Mouse (Mus musculus) embryonic facial prominence, embryonic 13.5 days (tissue): ENCODE measurements at regions not wholly inside any gene's neighbourhood (a gene's known extent, or its start where the extent isn't known, plus 50 kb on each side); places are given as distances from the start of the nearest gene placed in this dataset.
A peak's percentile ranks its signal among the peaks of the same experiment; 100 is the strongest.

ENCODE experiments used
- ATAC-seq: fragments of 200-750 bp; cut with Nextera tagmentation; 2 replicates; pipeline ENCODE4 v1.8.0; 2017; ENCODE audit warnings: low read depth; ENCODE audit not compliant: insufficient number of reproducible peaks, insufficient read depth, low FRiP score, low TSS enrichment
- H3K27ac ChIP-seq: fragments of 300-500 bp; sonication (generic); 2 replicates; pipeline ENCODE4 v1.5.1; 2015; ENCODE audit warnings: moderate library complexity, mild to moderate bottlenecking, inconsistent platforms
- H3K27me3 ChIP-seq: fragments of 300-500 bp; sonication (generic); 2 replicates; pipeline ENCODE4 v1.6.1; 2015; ENCODE audit warnings: mild to moderate bottlenecking, inconsistent platforms
- H3K36me3 ChIP-seq: fragments of 300-500 bp; sonication (generic); 2 replicates; pipeline ENCODE4 v1.6.1; 2015; ENCODE audit warnings: mild to moderate bottlenecking, inconsistent platforms
- H3K4me1 ChIP-seq: fragments of 300-500 bp; sonication (generic); 2 replicates; pipeline ENCODE4 v1.6.1; 2015; ENCODE audit warnings: inconsistent platforms
- H3K4me2 ChIP-seq: fragments of 300-500 bp; sonication (generic); 2 replicates; pipeline ENCODE4 v1.6.1; 2015; ENCODE audit warnings: moderate library complexity, mild to moderate bottlenecking, inconsistent platforms
- H3K4me3 ChIP-seq: fragments of 300-500 bp; sonication (generic); 2 replicates; pipeline ENCODE4 v1.5.1; 2015; ENCODE audit warnings: mild to moderate bottlenecking, inconsistent platforms
- H3K9ac ChIP-seq: fragments of 300-500 bp; sonication (generic); 2 replicates; pipeline ENCODE4 v1.6.1; 2015; ENCODE audit warnings: mild to moderate bottlenecking, inconsistent platforms
- H3K9me3 ChIP-seq: fragments of 300-500 bp; sonication (generic); 2 replicates; pipeline ENCODE4 v1.6.1; 2016; ENCODE audit warnings: inconsistent platforms
- WGBS: fragments of 180-500 bp; shearing (Covaris S2); methylation state at CpG from one replicate; pipeline ENCODE4 v1.1.7; 2015; ENCODE audit warnings: mixed read lengths; 5-methylcytosine and 5-hydroxymethylcytosine counted together

DNA sequence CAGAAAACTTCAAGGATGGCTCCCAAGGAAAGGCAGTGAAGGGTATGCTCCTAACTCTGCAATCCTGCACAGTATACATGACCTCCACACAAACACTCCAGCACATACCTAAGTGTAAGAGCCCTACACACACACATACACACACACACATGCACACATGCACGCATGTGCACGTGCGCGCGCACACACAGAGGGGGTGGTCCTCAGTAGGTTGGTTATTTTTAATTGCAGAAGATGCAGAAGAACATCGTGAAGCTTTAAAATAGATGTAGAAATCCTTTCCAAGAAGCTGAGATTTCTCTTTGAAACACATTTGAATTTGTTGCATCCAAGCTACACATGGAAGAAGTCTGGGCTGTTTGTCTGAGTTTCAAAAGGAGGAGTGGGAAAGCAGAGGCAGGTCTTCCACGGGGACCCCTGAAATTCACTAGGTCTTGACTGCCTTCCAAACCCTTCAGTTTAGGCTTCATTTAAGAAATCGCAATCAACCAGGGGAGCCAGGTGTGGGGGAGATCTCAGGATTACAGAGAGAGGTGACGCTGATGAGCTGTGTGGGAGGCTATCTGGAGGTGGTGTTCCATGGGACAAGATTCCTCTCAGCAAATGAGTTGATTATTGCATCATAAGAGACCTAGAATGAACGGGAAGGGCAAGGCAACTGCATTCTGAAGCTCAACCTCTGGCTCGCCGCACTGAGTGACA lies 427.4 kb downstream of the Gm9195 start:
- H3K4me1 ChIP-seq, result no peaks in the 10 kb centered on the region
- 87% methylated on average over 12 of the region's 12 CpGs for whole genome bisulfite sequencing
- no peak for ATAC-seq
- H3K27ac ChIP-seq, result no peak overlapping the region
- no peak overlapping the region for H3K9ac ChIP-seq
- no peaks in the 10 kb centered on the region for H3K9me3 ChIP-seq
- no peak overlapping the region for H3K4me2 ChIP-seq
- H3K36me3 ChIP-seq, result no peaks in the 10 kb centered on the region
- no peaks in the 10 kb centered on the region for H3K27me3 ChIP-seq
- H3K4me3 ChIP-seq, result no peak overlapping the region

DNA sequence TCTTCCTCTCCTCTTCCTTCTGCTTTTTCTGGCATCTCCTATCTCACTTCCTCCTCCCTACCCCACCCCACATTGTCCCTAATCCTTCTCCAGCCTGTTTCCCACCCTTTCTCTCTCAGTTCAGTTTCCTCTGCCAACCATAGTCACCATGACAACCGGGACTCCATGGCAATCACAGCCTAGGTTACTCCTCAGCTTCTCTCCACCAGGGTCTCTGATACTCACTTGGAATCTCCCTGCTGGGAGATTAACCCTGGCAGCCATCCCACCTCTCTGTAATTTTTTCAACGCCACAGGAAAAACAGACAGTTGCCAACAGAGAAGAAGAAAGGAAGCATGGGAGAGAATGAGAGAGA lies 448.8 kb downstream of the Gm9195 start:
- no peak for ATAC-seq
- Histone ChIP-seq H3K9ac (no peak overlapping the region), H3K9me3 (no peaks in the 10 kb centered on the region), H3K27me3 (no peaks in the 10 kb centered on the region), H3K27ac (no peak overlapping the region), H3K36me3 (no peaks in the 10 kb centered on the region), H3K4me3 (no peak overlapping the region), H3K4me2 (no peak overlapping the region), H3K4me1 (peaks cover 12% of the 10 kb centered on the region)
- WGBS, result 40% methylated on average over 2 of the region's 2 CpGs

DNA sequence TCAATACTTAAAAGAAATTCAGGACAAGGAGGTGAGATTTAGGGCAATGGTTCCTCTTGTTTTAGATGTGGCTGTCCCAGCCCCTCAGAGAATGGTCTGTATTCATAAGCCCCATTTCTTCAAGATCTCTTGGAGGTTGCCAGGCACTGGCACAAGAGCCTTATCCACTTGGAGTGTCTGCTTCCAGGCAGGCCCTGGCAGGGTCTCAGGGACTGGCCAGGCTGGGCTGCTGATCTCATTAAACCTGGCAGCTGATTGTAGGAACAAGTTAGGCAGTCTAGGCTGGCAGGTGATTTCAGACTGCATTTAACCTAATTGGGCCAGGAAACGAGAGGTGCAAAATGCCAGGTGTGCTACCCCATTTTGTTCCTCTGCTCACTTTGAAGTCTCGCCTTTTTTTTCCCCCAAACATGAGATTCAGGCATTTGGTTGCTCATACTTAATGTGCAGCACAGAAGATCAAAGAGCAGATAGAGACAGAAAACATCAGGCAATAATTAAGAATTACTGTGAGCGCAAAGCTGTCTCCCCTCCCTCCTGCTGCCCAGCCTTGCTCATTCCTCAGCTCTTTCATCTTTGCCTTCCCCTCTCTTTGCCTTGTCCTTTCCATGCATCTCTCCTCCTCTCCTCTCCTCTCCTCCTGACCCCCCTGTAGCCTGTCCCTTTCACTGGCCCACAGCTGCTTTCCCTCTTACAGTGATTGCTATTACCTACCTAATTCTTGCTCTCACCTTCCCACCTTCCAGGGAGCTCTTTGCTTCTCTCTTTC lies 449.3 kb downstream of the Gm9195 start:
- Histone ChIP-seq H3K4me3 (no peak overlapping the region), H3K4me2 (no peak overlapping the region), H3K27me3 (no peaks in the 10 kb centered on the region), H3K9me3 (no peaks in the 10 kb centered on the region), H3K27ac (no peak overlapping the region), H3K4me1 (peaks cover 12% of the 10 kb centered on the region), H3K9ac (no peak overlapping the region), H3K36me3 (no peaks in the 10 kb centered on the region)
- no peak for ATAC-seq
- WGBS, result 21% methylated on average over 3 of the region's 3 CpGs

DNA sequence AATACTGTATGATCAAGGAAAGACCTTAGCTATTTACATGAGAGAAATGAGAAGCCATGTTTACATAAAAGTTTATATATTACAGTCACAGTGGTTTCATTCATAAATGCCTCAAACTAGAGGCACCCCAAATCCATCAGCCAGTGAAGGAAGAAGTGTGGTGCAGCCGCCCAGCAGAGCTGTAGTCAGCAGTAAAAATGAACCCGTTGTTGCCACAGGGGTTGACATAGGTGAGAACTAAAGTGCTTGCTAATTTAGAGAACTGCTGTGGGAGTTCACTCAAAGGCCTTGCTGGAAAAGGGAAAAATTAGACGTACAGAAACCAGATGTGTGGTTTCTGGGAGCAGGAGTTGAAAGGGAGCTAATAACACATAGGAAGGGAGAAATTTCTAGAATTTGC lies 461.2 kb downstream of the Gm9195 start:
- Histone ChIP-seq H3K4me3 (no peak overlapping the region), H3K9me3 (no peaks in the 10 kb centered on the region), H3K4me2 (no peak overlapping the region), H3K27ac (no peak overlapping the region), H3K9ac (no peak overlapping the region), H3K36me3 (no peaks in the 10 kb centered on the region), H3K27me3 (no peaks in the 10 kb centered on the region), H3K4me1 (no peaks in the 10 kb centered on the region)
- WGBS, result 32% methylated on average over 3 of the region's 3 CpGs
- ATAC-seq, result no peak

DNA sequence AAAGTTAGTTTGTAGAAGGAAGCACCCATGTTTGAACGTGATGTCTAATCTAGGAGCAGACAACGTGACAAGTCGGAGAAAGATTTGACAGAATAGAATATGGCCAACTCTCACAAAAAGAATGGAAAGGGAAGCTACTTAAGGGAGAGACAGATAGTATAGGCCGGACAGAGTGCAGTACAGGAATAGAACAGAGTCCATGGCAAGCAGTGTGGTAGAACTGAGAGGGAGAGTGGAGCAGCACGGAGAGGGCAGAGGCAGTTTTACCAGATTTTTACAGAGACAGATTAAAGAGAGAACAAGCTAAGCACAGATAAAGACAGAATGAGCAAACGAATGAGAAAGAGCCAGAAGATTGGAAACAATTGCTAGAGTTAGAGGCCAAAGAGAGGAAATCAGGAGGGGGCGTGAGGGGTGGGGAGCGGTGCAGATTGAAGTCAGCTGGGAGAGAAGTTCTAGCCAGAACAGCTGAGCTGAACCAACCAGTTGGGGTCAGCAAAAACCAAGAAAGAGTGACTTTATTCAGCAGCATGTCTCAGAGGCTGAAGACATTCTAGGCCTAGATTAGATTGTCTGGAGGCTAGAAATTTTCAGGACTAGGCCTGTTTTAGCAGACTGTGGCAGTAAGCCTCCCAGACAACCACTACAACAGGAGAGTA lies 464.1 kb downstream of the Gm9195 start:
- WGBS, result 59% methylated on average over 8 of the region's 8 CpGs
- ATAC-seq, result no peak
- H3K4me1 ChIP-seq, result no peaks in the 10 kb centered on the region
- no peaks in the 10 kb centered on the region for H3K36me3 ChIP-seq
- no peak overlapping the region for H3K4me3 ChIP-seq
- H3K4me2 ChIP-seq, result no peak overlapping the region
- H3K27ac ChIP-seq, result no peak overlapping the region
- H3K9ac ChIP-seq, result no peak overlapping the region
- H3K27me3 ChIP-seq, result no peaks in the 10 kb centered on the region
- no peaks in the 10 kb centered on the region for H3K9me3 ChIP-seq

DNA sequence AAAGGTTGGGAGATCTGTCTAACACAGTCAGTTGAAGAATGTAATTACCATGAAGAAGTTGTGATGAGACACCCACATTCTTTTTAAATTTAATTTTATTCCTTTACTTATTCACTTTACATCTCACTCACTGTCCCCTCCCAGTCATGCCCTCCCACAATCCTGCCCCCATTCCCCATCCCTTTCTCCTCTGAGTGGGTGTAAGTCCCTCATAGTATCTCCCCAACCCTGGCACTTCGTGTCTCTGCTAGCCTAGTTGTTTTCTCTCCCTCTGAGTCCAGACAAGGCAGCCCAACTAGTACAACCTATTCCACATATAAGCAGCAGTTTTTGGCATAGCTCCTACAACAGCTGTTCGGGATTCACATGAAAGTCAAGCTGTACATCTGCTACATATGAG lies 487.3 kb downstream of the Gm9195 start:
- no peak overlapping the region for H3K9ac ChIP-seq
- no peaks in the 10 kb centered on the region for H3K27me3 ChIP-seq
- ATAC-seq, result no peak
- H3K4me3 ChIP-seq, result no peak overlapping the region
- no peak overlapping the region for H3K27ac ChIP-seq
- no peaks in the 10 kb centered on the region for H3K9me3 ChIP-seq
- 76% methylated on average over 2 of the region's 2 CpGs for WGBS
- peaks cover 7% of the 10 kb centered on the region; the same call in 1 of the 2 replicates for H3K4me1 ChIP-seq
- no peak overlapping the region for H3K4me2 ChIP-seq
- H3K36me3 ChIP-seq, result no peaks in the 10 kb centered on the region

DNA sequence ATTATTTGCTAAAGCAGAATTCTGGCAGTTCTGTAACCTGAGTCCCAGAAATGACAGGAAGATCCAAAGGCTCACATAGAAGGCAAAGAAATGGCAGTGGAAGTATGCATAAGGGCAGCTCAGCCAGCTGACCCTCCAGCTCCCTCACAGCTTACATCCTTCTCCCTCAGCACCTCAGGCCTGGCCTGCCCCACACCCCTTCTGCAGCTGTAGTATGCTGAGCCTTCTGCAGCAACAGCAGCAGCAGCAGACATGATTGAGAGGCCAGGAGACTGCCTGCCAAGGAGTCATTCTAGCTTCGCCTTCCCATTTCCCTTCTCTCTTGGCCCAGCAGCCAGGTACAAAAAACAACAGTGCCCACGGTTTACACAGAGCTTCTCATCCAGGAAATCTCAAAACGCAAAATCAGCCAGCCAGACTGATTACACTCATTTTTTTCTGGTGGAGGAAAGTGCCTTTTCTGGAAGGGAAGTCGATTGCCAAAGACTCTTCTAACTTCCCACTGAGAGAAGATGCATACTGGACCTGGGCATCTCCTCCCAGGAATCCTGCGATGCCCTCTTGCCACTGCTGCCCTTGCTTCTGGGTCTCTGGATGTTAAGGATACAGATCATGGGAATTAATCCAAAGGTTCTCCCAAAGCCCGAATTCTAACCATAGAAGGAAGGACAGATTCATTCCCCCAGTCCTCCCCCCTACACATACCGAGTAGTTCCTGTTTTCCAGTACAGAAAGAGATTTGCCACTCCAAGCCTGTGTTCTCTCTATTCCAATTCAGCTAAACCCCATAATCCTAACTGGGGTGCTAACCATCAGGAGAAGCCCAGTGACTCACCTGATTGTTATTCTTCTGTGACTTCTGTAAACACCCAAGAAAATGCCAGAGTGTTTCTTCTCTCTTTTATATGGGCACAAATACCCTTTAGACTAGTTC lies 489.2 kb downstream of the Gm9195 start:
- Histone ChIP-seq H3K4me2 (no peak overlapping the region), H3K9me3 (no peaks in the 10 kb centered on the region), H3K36me3 (no peaks in the 10 kb centered on the region), H3K4me3 (no peak overlapping the region), H3K27ac (peak overlapping the region; percentile 11; the same call in 1 of the 2 replicates), H3K27me3 (no peaks in the 10 kb centered on the region), H3K4me1 (peaks cover 7% of the 10 kb centered on the region; the same call in 1 of the 2 replicates), H3K9ac (no peak overlapping the region)
- no peak for ATAC-seq
- 53% methylated on average over 7 of the region's 7 CpGs for WGBS

DNA sequence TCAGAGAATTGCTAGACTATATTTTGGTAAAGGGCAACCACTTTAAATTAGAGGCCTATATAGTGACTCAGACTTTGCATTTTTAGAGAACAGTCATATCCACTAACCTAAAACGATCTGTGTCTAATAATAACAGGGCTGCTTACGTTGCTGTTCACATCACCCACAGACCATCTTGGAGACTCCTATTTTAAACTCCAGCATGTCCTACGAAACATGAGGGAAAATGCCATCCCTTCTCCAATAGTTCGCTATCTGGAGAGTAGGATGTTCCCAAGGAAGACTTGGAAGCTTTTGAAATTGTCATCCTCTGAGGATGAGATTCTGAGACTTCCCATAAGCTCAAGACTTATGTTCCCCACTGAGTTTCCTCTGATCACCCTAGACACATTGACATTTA lies 518.6 kb downstream of the Gm9195 start:
- Histone ChIP-seq H3K9me3 (no peaks in the 10 kb centered on the region), H3K36me3 (no peaks in the 10 kb centered on the region), H3K27me3 (no peaks in the 10 kb centered on the region), H3K9ac (no peak overlapping the region), H3K27ac (no peak overlapping the region), H3K4me1 (no peaks in the 10 kb centered on the region), H3K4me3 (no peak overlapping the region), H3K4me2 (no peak overlapping the region)
- no peak for ATAC-seq
- WGBS, result 80% methylated on average over 4 of the region's 4 CpGs

DNA sequence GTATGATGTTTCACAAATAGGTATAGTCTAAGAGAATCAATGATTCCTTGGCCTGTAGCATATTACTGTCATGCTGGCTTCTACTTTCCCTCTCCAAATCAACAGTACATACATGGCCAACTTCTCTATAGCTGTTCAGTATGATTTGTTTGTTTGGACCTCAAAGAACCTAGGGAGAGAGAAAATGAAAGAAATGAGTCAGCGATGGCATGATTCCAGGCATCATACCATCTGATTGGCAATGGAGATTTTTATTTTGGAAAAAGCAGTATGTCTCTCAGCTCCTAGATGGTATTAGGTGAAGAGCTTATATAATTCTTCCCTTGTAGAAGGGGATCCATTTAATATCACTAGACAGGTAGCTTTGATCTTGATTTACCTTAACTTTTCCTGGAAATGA lies 519.1 kb downstream of the Gm9195 start:
- H3K9ac ChIP-seq, result no peak overlapping the region
- 95% methylated on average over 1 of the region's 1 CpGs for WGBS

DNA sequence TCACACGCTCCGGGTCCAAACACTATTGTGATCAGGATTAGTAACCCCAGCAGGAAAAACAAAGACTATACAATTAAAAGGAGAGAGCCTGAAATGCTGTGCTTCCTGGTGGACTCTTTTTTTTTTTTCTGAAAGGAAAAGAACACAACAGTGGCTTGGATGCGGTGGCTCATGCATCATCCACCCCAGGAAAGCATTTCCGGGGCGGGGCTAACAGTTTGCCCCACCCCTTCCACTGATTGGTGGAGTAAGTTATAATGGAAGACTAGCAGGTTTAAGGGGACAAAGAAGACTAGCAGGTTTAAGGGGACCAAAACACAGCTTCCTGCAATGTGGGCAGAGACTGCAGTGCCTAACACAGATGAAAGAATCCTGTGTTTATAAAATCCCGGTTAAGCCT lies 524.0 kb downstream of the Gm9195 start:
- Histone ChIP-seq H3K4me1 (no peaks in the 10 kb centered on the region), H3K9ac (no peak overlapping the region), H3K4me3 (no peak overlapping the region), H3K36me3 (no peaks in the 10 kb centered on the region), H3K27me3 (no peaks in the 10 kb centered on the region), H3K27ac (no peak overlapping the region), H3K4me2 (no peak overlapping the region), H3K9me3 (no peaks in the 10 kb centered on the region)
- 61% methylated on average over 6 of the region's 6 CpGs for WGBS
- no peak for ATAC-seq

More for the DNA sequence above, 519.1 kb downstream of the Gm9195 start:
- Histone ChIP-seq H3K27ac (no peak overlapping the region), H3K9me3 (no peaks in the 10 kb centered on the region), H3K27me3 (no peaks in the 10 kb centered on the region), H3K4me3 (no peak overlapping the region), H3K4me1 (no peaks in the 10 kb centered on the region), H3K36me3 (no peaks in the 10 kb centered on the region), H3K4me2 (no peak overlapping the region)
- no peak for ATAC-seq

DNA sequence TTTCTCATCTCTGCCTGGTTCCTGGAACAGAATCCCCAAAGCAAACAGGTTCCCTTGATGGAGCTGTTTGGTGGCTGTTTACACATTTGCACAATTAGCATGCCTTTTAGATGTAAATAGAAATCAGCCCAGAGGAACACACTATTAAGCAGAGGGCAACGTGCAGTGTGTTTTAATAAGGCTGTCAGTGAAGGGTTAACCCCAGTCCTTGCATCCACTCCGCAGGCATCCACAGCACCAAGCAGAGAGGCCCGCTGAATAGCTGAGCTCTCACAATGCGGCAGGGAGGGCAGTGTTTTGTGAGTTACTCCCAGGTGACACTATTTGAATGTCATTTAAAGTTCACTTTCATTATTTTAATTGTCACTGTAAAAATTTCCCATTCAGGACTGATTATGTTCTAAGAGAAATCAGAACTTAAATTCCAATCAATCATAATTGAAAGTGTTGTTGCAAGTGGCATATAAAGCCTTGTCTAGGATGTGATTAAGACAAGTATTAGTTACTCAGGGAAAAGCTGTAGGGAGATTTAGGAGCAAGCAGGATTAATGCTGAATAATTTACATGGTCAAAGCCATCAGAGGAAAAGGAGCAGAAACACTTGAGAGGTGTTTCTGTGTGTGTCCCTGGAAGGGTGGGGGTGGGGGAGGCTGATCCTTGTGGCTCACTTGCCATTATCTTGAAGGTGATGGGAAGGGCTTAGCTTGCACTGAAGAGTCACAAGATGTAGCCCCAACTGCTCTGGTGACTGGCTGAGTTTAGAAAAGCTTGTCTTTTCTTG lies 528.1 kb downstream of the Gm9195 start:
- H3K9ac ChIP-seq, result no peak overlapping the region
- H3K27me3 ChIP-seq, result no peaks in the 10 kb centered on the region
- no peak overlapping the region for H3K27ac ChIP-seq
- ATAC-seq, result no peak
- no peaks in the 10 kb centered on the region for H3K9me3 ChIP-seq
- H3K4me2 ChIP-seq, result no peak overlapping the region
- H3K4me1 ChIP-seq, result no peaks in the 10 kb centered on the region
- no peak overlapping the region for H3K4me3 ChIP-seq
- WGBS, result 4% methylated on average over 4 of the region's 4 CpGs
- H3K36me3 ChIP-seq, result no peaks in the 10 kb centered on the region
